Mouse (Mus musculus) embryonic stem cell, embryonic (primary cell): ENCODE measurements around the gene Abhd16b.

ENCODE experiments used
- CTCF ChIA-PET, 4 experiments: fragments of 300-600 bp in 2 of 4; fragments of 350-600 bp in 2 of 4; sonication (Branson Sonifier 250); formaldehyde crosslinking; loops; one replicate each; lab custom pipeline; 2022; ENCODE audit warnings: inconsistent platforms in 2 of 4; lab: Charles Lee
- POLR2A ChIA-PET, 4 experiments: fragments of 300-600 bp in 2 of 4; fragments of 350-600 bp in 2 of 4; sonication (Branson Sonifier 250); formaldehyde crosslinking; loops; one replicate each; lab custom pipeline; 2022; ENCODE audit warnings: antibody characterized with exemption in 4 of 4, inconsistent platforms in 1 of 4; lab: Charles Lee

The Abhd16b gene

GRCm38 (mm10) chr2:181493156-181493927, at the start of gene Abhd16b:
Gene Abhd16b (plus strand): TSS chr2:181493206.
- CTCF ChIA-PET: interaction anchor here (0.5 to 2.3 kb wide), 12 partner anchors 9 to 585 kb away, joined by 3 to 9 read pairs (median 3); partner anchors contain the start of gene Dnajc5 (in 1 of the 4)

GRCm38 (mm10) chr2:181452181-181452580, 40.8 kb upstream of the Abhd16b start:
- POLR2A ChIA-PET: no interaction called here
- CTCF ChIA-PET: no interaction called here

More at GRCm38 (mm10) chr2:181493156-181493927, at the start of gene Abhd16b:
- POLR2A ChIA-PET: interaction anchor here in 3 of 4 experiments (0.5 to 13.6 kb wide), 20 partner anchors 9 to 357 kb away, joined by 3 to 94 read pairs (median 4); partner anchors contain the start of genes Dnajc5 (in 2 of the 3) and Samd10 (in 1 of the 3)

- CTCF ChIA-PET: interaction anchor here (0.6 to 1.9 kb wide), 17 partner anchors 10 to 1149 kb away, joined by 3 to 6 read pairs (median 3); partner anchors contain the start of genes Abhd16b (in 1 of the 4) and Ppdpf (in 1 of the 4)
- POLR2A ChIA-PET: interaction anchor here in 1 of 4 experiments (0.6 to 1.2 kb wide), 3 partner anchors 17 to 157 kb away, joined by 3 to 4 read pairs (median 4); no protein-coding TSS in a partner anchor
Measured at GRCm38 (mm10) chr2:181453274-181453673, 39.7 kb upstream of the Abhd16b start.

GRCm38 (mm10) chr2:181455899-181456298, 37.1 kb upstream of the Abhd16b start:
- CTCF ChIA-PET: interaction anchor here in 1 of 4 experiments (0.9 kb wide), 1 partner anchor 28 kb away, joined by 3 read pairs; no protein-coding TSS in a partner anchor
- POLR2A ChIA-PET: interaction anchor here in 1 of 4 experiments (0.8 to 1.1 kb wide), 4 partner anchors 32 to 1110 kb away, joined by 3 to 4 read pairs (median 3); no protein-coding TSS in a partner anchor

- CTCF ChIA-PET: interaction anchor here in 1 of 4 experiments (0.9 kb wide), 1 partner anchor 65 kb away, joined by 3 read pairs; no protein-coding TSS in a partner anchor
- POLR2A ChIA-PET: interaction anchor here in 2 of 4 experiments (0.8 to 1.7 kb wide), 4 partner anchors 39 to 214 kb away, joined by 3 to 4 read pairs (median 3); partner anchors contain the start of genes Sox18 (in 1 of the 2) and Tpd52l2 (in 1 of the 2)
Measured at GRCm38 (mm10) chr2:181457831-181458230, 35.2 kb upstream of the Abhd16b start.

GRCm38 (mm10) chr2:181458411-181459152, 34.4 kb upstream of the Abhd16b start:
- CTCF ChIA-PET: interaction anchor here in 2 of 4 experiments (0.6 to 0.9 kb wide), 2 partner anchors 64 to 79 kb away, joined by 3 read pairs; partner anchors contain the start of gene Lime1 (in 1 of the 2)

GRCm38 (mm10) chr2:181459153-181459672, 33.8 kb upstream of the Abhd16b start, which contains the start of gene Zbtb46:
Gene Zbtb46 (minus strand): TSS chr2:181459426.
- ChIA-PET POLR2A (interaction anchor here in 3 of 4 experiments (0.6 to 2.0 kb wide), 13 partner anchors 14 to 362 kb away, joined by 3 to 10 read pairs (median 3); partner anchors contain the start of genes Tpd52l2 (in 2 of the 3), Dnajc5 (in 1 of the 3) and Samd10 (in 1 of the 3)), CTCF (interaction anchor here in 1 of 4 experiments (0.6 kb wide), 1 partner anchor 662 kb away, joined by 3 read pairs; no protein-coding TSS in a partner anchor)

More at GRCm38 (mm10) chr2:181458411-181459152, 34.4 kb upstream of the Abhd16b start:
- POLR2A ChIA-PET: interaction anchor here in 3 of 4 experiments (0.6 to 2.0 kb wide), 12 partner anchors 14 to 213 kb away, joined by 3 to 10 read pairs (median 3); partner anchors contain the start of genes Tpd52l2 (in 2 of the 3), Dnajc5 (in 1 of the 3), Samd10 (in 1 of the 3) and Sox18 (in 1 of the 3)

- CTCF ChIA-PET: interaction anchor here in 1 of 4 experiments (0.6 kb wide), 1 partner anchor 663 kb away, joined by 3 read pairs; no protein-coding TSS in a partner anchor
- POLR2A ChIA-PET: interaction anchor here in 3 of 4 experiments (0.6 to 2.0 kb wide), 7 partner anchors 37 to 362 kb away, joined by 3 to 10 read pairs (median 4); partner anchors contain the start of genes Tpd52l2 (in 2 of the 3) and Dnajc5 (in 1 of the 3)
Measured at GRCm38 (mm10) chr2:181459673-181460621, 33.1 kb upstream of the Abhd16b start.

GRCm38 (mm10) chr2:181461536-181462100, 31.4 kb upstream of the Abhd16b start:
- ChIA-PET POLR2A (interaction anchor here in 2 of 4 experiments (0.6 to 0.9 kb wide), 2 partner anchors 22 to 75 kb away, joined by 3 read pairs; no protein-coding TSS in a partner anchor), CTCF (no interaction called here)

GRCm38 (mm10) chr2:181462604-181463003, 30.4 kb upstream of the Abhd16b start:
- ChIA-PET CTCF (interaction anchor here in 3 of 4 experiments (0.6 to 2.0 kb wide), 6 partner anchors 10 to 381 kb away, joined by 3 to 13 read pairs (median 3); no protein-coding TSS in a partner anchor), POLR2A (interaction anchor here (0.6 to 2.0 kb wide), 14 partner anchors 10 to 720 kb away, joined by 3 to 16 read pairs (median 4); partner anchors contain the start of genes Dnajc5 (in 2 of the 4), Abhd16b (in 1 of the 4) and Tpd52l2 (in 1 of the 4))

GRCm38 (mm10) chr2:181463008-181463738, 29.8 kb upstream of the Abhd16b start:
- ChIA-PET CTCF (interaction anchor here in 3 of 4 experiments (0.5 to 2.0 kb wide), 8 partner anchors 10 to 380 kb away, joined by 3 to 13 read pairs (median 3); no protein-coding TSS in a partner anchor), POLR2A (interaction anchor here (0.6 to 2.0 kb wide), 14 partner anchors 10 to 721 kb away, joined by 3 to 16 read pairs (median 4); partner anchors contain the start of genes Dnajc5 (in 2 of the 4), Abhd16b (in 1 of the 4) and Tpd52l2 (in 1 of the 4))

GRCm38 (mm10) chr2:181465423-181465822, 27.6 kb upstream of the Abhd16b start:
- POLR2A ChIA-PET: interaction anchor here in 1 of 4 experiments (0.8 kb wide), 1 partner anchor 9 kb away, joined by 3 read pairs; no protein-coding TSS in a partner anchor
- CTCF ChIA-PET: interaction anchor here in 3 of 4 experiments (0.5 to 1.2 kb wide), 3 partner anchors 18 to 103 kb away, joined by 3 read pairs; no protein-coding TSS in a partner anchor

- ChIA-PET CTCF (no interaction called here), POLR2A (interaction anchor here in 1 of 4 experiments (1.3 to 1.4 kb wide), 2 partner anchors 17 to 26 kb away, joined by 3 to 4 read pairs; partner anchors contain the start of gene Tpd52l2)
Measured at GRCm38 (mm10) chr2:181470285-181470684, 22.7 kb upstream of the Abhd16b start.

- POLR2A ChIA-PET: interaction anchor here in 2 of 4 experiments (0.5 to 1.4 kb wide), 4 partner anchors 12 to 138 kb away, joined by 3 to 4 read pairs (median 3); partner anchors contain the start of gene Tpd52l2 (in 1 of the 2)
- CTCF ChIA-PET: interaction anchor here in 1 of 4 experiments (0.6 kb wide), 1 partner anchor 372 kb away, joined by 6 read pairs; no protein-coding TSS in a partner anchor
Measured at GRCm38 (mm10) chr2:181471246-181471645, 21.8 kb upstream of the Abhd16b start.
